ENCODE assay signal across 10 mouse cellular contexts in the genomic region with DNA sequence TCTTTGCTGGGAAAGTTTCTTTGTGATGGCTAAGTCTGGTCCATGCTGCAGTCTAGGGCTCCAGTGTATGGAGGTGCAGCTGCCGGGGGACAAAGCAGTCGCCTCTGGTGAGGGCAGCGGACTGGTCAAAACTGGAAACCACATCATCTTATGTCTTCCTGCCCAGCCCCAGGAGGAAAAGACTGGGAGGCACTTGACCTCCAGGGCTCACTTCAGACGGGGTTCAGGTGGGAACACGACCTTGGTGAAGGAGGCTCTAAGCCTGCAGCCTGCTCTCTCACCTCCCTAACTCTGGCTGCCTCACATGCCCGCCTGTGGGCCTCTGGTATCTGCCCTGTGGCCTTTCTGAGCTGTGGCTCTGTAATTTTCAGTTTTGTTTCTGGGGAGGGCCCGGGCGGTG. TPM values are rescaled to one million over a fixed set of nuclear protein-coding genes. Genes with fewer than 3 reads are reported as not detected.
A peak's percentile ranks its signal among the peaks of the same experiment; 100 is the strongest.
DNase-seq lines count a peak whose midpoint lies in the region; ATAC-seq and TF ChIP-seq lines count a peak whose summit lies in the region.
"Had no signal": no experiment of that assay in that cellular context is flagged by ENCODE, and none has a peak within 500 bp of the region (broad histone marks: within the 10 kb centered on the region; RNA-seq: fewer than 3 reads in every experiment).

No protein-coding gene starts in this region.

- DNase-seq in heart, adult 9 months (ENCODE audit: low spot score in 2 of 2): no peak
- peak; percentile 53 for DNase-seq in thymus, postnatal 4 days
- no peak for DNase-seq in thymus, postnatal 25 days
- no peak for DNase-seq in hindbrain, postnatal 0 days (ENCODE audit: low spot score)
- no peak for DNase-seq in kidney, postnatal 25 days
- DNase-seq in adrenal gland, postnatal 36 days: no peak
- DNase-seq: cerebellum, adult 8-10 months had no signal

- 56% methylated on average over 8 of the region's 8 CpGs for whole genome bisulfite sequencing in heart, embryonic 16.5 days
- 44% methylated on average over 8 of the region's 8 CpGs for WGBS in hindbrain, postnatal 0 days
- WGBS in neural tube, embryonic 15.5 days: 33% methylated on average over 8 of the region's 8 CpGs

- no peaks in the 10 kb centered on the region for H3K9me3 ChIP-seq in heart, embryonic 16.5 days (replicated peaks; ENCODE audit: control insufficient read depth, low read length)
- H3K9me3 ChIP-seq in hindbrain, postnatal 0 days (ENCODE audit: low read length): no peaks in the 10 kb centered on the region
- no peaks in the 10 kb centered on the region for H3K9me3 ChIP-seq in neural tube, embryonic 15.5 days (replicated peaks)

- no peak overlapping the region for H3K27ac ChIP-seq in heart, embryonic 16.5 days (ENCODE audit: low read length)
- 0 out of 2 replicates have a peak overlapping the region, but pooled peaks have one; percentile 15 for H3K27ac ChIP-seq in hindbrain, postnatal 0 days
- 0 out of 2 replicates have a peak overlapping the region, but pooled peaks have one; percentile 51 for H3K27ac ChIP-seq in neural tube, embryonic 15.5 days (replicated peaks)
- H3K27ac ChIP-seq: liver, embryonic 14.5 days had no signal

- H3K4me2 ChIP-seq in heart, embryonic 16.5 days (ENCODE audit: low read depth, low read length): no peak overlapping the region
- H3K4me2 ChIP-seq in hindbrain, postnatal 0 days (ENCODE audit: low read depth, low read length): no peak overlapping the region
- H3K4me2 ChIP-seq in neural tube, embryonic 15.5 days: no peak overlapping the region

- no peak for TF ChIP-seq CTCF in hindbrain, postnatal 0 days (IDR thresholded peaks at IDR 0.05; ENCODE audit: low read depth)

- no peak overlapping the region for H3K4me3 ChIP-seq in heart, embryonic 16.5 days (ENCODE audit: low read length)
- H3K4me3 ChIP-seq in hindbrain, postnatal 0 days (ENCODE audit: low read length): no peak overlapping the region
- no peak overlapping the region for H3K4me3 ChIP-seq in neural tube, embryonic 15.5 days (replicated peaks)

- peak overlapping the region; percentile 16; the same call in 1 of the 2 replicates for H3K9ac ChIP-seq in heart, embryonic 16.5 days (ENCODE audit: low read length)
- H3K9ac ChIP-seq in hindbrain, postnatal 0 days (replicated peaks; ENCODE audit: low read length): no peak overlapping the region
- H3K9ac ChIP-seq in neural tube, embryonic 15.5 days (replicated peaks): no peak overlapping the region
- H3K9ac ChIP-seq: liver, embryonic 14.5 days had no signal

- H3K4me1 ChIP-seq in heart, embryonic 16.5 days (ENCODE audit: control insufficient read depth, insufficient read depth, low read length): peaks cover 59% of the 10 kb centered on the region
- H3K4me1 ChIP-seq in hindbrain, postnatal 0 days (ENCODE audit: insufficient read depth, low read length): peaks cover 49% of the 10 kb centered on the region
- H3K4me1 ChIP-seq in neural tube, embryonic 15.5 days: peaks cover 77% of the 10 kb centered on the region

- no peak for ATAC-seq in heart, embryonic 16.5 days (replicated peaks; ENCODE audit: extremely low read depth, insufficient read depth, low FRiP score)
- ATAC-seq in hindbrain, postnatal 0 days: no peak
- ATAC-seq in neural tube, embryonic 15.5 days (ENCODE audit: low FRiP score): no peak

- H3K36me3 ChIP-seq in heart, embryonic 16.5 days (ENCODE audit: control insufficient read depth, insufficient read depth): no peaks in the 10 kb centered on the region
- H3K36me3 ChIP-seq in hindbrain, postnatal 0 days (ENCODE audit: insufficient read depth, low read length): no peaks in the 10 kb centered on the region
- H3K36me3 ChIP-seq in neural tube, embryonic 15.5 days: no peaks in the 10 kb centered on the region

- H3K27me3 ChIP-seq in heart, embryonic 16.5 days (ENCODE audit: control insufficient read depth, insufficient read depth, low read length): no peaks in the 10 kb centered on the region
- H3K27me3 ChIP-seq in hindbrain, postnatal 0 days (ENCODE audit: insufficient read depth, low read length): no peaks in the 10 kb centered on the region
- H3K27me3 ChIP-seq in neural tube, embryonic 15.5 days (replicated peaks): no peaks in the 10 kb centered on the region

RNA-seq across cellular contexts. Expression of a gene that starts 55.0 kb away (rescaled TPM):
- 51.0 and 51.1 TPM in 2 replicates for polyA plus RNA-seq in heart, embryonic 16.5 days (2015; fragmentation: Nextera tagmentation; extraction: Ambion mirVana)
- 2.8 and 12.3 TPM in 2 replicates for total RNA-seq in hindbrain, postnatal 0 days (2014; rRNA removed)
- polyA plus RNA-seq in hindbrain, postnatal 0 days (2015; fragmentation: Nextera tagmentation; extraction: Ambion mirVana): 17.2 and 20.6 TPM in 2 replicates
- 15.9 and 38.9 TPM in 2 replicates for polyA plus RNA-seq in neural tube, embryonic 15.5 days (2015; fragmentation: Nextera tagmentation; extraction: Ambion mirVana)
- 10 to 100 TPM in 1 of 2 experiments, 1 to 10 TPM in 1; 6.3 to 11.0 TPM for total RNA-seq in adrenal gland, postnatal 36 days (2021)
